Mouse (Mus musculus) layer of hippocampus, adult 9-10 months (tissue): ENCODE measurements around the gene Nelfa.
A peak's percentile ranks its signal among the peaks of the same experiment; 100 is the strongest.
"Not testable (repeated sequence)": the region's sequence is repeated elsewhere in the genome, so short reads cannot be mapped to it uniquely, and the experiment has no call there.

Source experiments
- DNase-seq: peaks from one replicate; pipeline ENCODE4 v3.0.0; 2022; ENCODE audit warnings: low spot score

The Nelfa gene

DNA sequence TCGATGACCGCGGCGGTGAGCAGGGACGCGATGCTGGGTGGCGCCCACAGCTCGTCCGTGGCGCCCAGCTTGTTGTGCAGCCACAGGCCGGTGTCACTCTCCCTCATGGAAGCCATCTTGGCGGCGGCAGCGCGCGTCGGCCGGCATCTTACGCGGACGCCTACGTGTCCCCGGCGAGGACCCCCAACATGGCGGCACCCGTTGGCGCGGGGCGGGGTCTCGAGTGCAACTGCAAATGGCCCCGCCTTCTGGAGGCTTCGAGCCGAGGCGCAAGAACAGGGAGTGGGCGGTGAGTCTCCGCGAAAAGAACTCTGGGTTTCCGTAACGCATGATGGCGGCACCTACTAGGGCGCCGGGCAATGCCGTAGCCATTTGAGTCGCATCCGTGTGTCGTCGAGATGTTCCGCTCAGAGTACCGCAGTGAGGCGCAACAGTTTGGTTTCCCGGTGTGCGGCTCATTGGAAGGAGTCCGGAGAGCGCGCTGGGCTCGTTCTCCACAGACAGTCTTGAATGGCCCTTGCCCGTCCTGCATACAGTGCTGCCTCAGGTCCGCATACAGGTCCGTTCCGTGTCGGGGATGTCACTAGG lies at the start of gene Nelfa:
Gene Nelfa, minus strand, starts transcription at position 294 of the 588 bp plus-strand sequence.
- DNase-seq = peak; percentile 98

DNA sequence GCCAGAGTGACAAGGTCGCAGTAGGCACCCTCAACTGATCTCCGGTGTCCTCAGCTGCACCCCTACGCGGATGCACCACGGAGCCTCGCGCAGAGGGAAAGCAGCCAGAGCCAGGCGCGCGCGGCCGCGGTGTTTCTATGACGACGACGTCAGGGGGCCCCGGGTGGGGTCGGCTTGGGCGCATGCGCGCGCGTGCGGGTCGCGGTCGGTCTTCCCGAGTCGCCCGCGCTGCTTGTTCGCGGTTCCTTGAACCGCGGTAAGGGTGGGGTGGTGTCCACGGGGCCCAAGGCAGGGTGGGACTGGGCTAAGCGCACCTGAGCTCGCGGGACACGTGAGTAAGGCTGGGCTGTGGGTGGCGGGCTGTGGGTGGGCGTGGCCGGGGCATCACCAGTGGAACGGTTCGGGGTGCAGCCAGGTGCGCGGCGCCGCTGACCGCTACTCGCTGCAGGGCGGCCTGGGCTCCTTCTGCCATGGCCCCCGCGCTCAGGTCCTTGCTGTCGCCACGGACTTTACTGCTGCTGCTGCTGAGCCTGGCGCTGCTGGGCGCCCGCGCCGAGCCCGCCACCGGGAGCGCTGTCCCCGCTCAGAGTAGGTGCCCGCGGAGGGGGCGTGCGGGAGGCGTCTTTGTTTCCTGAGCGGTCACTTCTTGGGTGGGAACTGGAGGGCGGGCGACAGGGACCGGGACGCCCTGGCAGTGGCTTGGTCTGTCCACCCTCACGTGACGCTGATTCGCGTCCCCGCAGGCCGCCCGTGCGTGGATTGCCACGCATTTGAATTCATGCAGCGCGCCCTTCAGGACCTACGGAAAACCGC lies 47.3 kb upstream of the Nelfa start, which contains the start of gene Gm1673:
Gene Gm1673, plus strand, starts transcription at position 125 of the 813 bp plus-strand sequence.
- DNase-seq = no peak

DNA sequence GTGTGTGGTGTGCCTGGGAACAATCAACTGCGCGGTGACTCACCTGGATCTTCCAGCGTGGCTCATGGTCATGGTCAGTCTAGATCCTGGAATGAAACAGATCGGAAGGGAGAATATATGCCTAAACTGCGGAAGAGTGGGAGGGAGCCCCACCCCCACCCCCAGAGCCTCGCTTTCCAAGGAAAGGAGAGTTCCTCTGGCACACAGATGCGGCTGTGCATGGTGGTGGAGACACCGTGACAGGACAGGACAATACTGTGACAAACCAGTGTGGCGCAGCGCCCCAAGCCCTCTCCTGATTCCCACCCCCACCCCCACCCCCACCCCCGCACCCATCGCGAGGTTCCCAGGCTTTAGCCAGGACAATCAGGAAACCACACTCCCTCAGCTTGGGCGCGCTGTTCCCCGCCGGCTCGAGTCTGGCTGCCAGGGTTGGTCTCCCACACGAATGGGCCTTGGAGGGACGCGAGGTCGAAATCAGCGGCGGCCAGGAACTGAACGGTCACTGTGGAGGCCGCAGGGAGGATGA lies 46.6 kb upstream of the Nelfa start:
- no peak for DNase-seq

DNA sequence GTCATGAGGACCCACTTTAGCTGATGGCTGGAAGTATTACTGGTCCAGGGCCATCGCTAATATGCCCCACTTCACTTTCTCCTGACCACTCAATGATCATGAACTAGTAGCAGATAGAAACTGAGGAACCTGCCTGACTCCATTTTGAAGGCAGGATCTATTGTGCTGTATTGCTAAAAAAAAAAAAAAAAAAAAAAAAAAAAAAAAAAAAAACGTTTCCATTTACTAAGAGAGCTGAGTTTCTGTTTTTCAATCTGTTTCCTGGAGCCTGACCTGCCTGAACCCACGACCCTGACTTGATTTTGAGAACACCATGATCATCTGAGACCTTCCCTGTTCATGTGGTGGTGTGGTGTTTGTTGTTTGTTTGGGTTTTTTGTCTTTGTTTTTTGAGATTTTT lies 40.1 kb upstream of the Nelfa start:
- no peak for DNase-seq

DNA sequence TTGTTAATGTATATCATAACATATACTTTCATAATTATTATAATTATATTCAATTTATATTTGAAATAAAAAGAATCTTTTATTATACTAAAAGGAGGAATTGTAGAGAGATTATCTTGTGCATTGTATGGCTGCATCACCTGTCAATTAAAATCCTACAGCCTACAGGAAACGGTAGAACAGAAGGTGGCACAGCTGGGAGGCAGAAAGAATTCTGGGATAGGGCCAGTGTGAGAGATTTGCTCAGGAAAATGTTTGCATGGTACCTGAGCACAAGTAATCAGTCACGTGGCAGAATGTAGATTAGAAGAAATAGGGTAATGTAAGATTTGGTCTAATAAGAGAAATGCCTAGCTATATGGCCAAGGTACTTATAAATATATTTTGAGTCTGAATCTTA lies 38.5 kb upstream of the Nelfa start:
- DNase-seq = no peak

DNA sequence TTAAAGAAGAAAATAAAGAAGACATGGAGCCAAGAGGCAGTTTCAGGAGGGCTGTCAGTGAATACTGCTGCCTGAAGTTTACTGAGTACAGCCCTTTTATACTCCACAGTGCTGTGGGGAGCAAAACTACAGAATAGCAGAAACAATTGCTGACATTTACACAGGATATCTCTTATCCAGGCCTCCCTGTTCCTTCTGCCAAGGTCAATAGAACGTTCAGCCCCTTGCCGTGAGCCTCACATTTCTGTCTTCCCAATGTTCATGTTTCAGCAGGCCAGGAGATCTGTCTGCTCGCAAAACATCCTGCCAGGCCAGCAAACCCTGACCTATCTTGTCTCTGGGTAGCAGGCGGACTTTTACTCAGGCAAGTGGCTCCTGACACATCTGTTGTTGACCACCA lies 23.2 kb upstream of the Nelfa start:
- no peak for DNase-seq

DNA sequence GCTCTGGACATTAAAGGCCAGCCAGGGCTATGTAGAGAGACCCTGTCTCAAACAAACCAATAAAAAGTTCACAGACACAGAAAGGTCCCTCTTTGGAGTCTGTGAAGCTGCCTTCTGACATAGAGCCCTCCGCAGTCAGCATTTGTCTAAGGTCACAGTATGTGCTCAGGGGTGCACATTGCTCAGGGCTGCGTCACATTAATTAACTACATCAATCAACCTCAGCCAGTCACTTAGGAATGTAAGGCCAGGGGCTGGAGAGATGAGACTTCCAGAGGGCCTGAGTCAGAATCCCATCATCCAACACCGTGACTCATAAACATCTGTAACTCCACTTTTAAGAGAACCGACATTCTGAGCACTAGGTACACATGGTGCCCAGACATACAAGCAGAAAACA lies 19.7 kb upstream of the Nelfa start:
- DNase-seq = no peak

DNA sequence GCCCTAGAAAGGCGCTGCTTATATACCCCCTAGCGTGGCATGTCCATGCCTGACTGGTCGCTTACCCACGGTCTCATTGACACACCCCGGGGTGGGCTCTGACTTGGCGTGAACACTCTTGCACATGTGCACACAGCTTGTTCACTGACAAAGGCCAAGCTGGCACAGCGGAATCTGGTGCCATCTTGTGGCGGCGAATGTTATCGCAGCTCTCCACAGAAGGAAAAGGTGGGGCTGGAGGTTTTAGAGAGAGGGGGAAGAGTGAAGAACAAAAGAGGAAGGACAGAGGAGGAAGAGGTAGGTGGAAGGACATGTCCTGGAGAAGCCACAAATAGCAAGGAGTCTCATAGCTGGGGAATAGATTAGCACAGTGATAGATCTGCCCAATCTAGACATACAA lies 18.1 kb upstream of the Nelfa start:
- peak; percentile 69 for DNase-seq

DNA sequence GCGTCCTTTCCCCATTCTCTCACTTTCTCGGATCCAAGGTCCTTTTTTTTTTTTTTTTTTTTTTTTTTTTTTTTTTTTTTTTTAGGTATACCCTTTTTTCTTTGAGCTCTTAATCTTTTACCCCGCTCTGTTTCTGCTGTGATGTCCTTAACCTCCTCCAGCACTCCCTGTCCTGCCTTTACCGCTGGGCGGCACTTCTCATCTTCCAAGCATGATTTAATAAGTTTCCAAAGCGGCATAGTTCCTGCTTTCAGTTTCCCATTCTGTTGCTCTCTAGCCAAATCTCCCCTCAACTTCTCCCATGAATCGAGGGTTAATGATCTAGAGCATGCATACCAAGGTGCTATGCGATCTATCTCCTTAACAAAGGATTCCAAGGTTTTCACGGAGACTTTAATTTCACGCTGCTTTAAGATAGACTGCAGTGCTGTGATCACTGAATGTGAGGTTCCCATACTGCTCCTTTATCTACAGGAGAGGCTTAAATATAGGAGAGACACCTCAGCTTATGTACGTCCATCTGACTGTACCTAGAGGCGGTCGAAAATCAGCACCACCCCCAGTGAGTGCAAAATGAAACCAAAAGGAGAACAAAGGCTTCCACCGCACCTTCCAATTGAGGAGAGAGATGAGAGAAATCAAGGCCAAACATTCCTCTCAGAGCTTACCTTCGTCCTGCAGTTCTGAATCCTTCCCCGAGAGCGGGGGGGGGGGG lies 17.4 kb upstream of the Nelfa start:
- DNase-seq = no peak

DNA sequence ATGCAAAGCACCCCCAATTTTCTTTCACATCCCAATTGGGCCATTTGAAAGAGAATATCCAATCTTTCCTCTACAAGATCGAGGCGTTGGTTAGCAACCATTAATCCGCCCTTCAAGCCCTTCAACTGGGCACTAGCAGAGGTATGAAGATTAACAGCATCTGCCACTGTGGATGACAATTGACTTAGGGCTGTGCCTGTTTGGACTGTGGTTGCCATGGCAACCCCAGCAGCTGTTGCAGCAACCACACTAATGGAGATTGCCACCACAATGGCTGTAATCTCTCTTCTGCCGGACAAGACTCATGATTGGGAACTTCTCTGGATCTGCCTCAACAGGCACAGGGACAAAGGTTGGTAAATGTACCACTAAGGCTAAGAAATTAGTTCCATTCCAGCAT lies 12.1 kb upstream of the Nelfa start:
- no peak for DNase-seq

DNA sequence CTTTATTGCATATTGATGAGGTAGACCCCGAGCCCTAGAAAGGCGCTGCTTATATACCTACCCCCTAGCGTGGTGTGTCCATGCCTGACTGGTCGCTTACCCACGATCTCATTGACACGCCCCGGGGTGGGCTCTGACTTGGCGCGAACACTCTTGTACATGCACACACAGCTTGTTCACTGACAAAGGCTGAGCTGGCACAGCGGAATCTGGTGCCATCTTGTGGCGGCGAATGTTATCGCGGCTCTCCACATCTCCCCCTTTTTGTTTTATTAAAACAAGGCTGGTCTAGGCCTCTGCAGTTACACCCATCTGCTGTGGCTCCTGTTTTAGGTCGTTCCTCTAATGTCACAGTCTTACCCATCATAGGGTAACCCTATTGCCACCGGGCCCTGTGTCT lies 10.8 kb upstream of the Nelfa start:
- DNase-seq = not testable (repeated sequence)

DNA sequence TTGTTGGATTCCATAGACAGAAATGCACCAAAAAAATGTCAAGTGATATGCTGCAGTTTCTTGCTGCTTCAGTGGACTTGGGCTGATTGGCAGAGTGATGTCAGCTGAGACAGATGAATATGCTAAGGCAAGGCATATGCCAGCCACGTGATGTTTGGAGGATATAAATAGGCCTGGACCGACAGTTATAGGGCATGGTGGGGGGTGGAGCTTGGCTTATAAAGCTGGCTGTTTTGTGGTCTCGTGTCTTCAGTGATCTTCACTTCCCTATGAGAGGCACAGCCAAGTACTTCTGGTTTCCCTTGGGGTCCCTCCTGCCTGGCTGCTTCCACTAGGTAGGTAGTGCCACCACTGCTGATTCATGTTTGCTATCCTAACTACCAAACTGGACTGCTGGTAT lies 2.2 kb upstream of the Nelfa start:
- no peak for DNase-seq

DNA sequence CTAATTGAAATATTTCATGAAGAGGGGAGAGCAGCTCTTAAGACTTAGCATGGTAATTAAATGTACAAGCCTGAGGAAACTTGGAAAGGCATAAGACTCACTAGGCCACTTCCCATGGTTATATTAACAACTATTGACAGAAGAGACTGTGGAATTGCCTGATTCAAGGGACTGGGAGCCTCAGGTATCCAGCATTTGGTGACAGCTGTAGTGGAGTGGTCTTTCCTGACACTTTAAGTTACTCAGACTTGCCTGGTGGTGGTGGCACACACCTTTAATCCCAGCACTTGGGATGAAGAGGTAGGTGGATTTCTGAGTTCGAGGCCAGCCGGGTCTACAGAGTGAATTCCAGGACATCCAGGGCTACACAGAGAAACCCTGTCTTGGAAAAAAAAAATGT lies 1.0 kb upstream of the Nelfa start:
- no peak for DNase-seq

DNA sequence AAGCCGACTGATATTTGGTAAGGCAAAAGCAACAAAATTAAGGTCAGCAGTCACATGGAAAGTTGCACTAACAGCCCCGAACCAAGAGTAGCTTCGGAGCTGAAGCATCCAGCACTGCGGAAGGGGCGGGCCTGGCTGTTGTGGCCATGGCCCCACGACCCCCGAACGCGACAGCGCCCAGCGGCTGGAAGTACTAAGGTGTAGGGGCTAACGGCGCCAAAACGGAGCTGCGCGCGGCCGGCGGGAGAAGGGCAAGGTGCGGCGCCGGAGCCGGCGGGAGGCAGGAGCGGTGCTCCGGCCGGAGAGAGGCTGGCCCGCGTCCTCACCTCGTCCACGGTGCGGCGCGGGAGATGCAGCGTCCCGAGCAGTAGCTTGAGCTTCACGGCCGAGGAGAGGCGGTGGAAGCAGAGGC lies 507 bp downstream of the Nelfa start:
- DNase-seq = no peak

DNA sequence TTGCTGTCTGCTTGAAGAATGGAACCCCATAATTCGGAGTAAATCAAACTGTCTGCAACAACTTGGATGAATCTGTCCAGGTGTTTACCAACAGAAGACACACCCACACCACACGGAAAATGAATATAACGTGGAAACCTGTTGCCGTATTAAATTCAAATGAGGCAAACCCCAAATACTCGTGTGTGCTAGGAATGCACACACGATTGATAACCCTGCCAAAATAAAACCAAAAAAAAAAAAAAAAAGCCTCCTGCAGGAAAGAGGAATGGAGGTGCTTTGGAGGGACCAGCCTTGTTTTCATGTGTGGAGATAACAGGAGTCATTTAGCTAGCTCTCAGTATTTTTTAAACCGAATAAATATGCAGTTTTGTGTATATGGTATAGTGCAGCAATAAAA lies 1.3 kb downstream of the Nelfa start:
- DNase-seq = no peak

DNA sequence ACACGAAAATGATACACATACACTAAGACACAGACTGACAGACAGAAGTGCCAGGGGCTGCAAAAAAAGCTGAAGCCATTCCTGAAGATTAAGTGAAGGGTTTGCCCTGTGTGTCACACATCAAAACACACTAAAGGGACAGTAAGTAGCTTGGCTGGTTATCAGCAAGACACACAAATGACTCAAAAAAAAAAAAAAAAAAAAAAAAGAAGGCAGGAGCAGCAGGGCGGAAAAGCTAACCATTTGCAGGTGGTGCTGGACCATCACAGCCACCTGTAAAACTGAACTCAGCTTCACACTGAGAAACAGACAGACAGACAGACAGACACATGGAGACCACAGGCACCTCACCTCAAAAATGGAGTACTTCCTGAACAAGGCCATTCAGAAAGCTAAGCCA lies 2.1 kb downstream of the Nelfa start:
- no peak for DNase-seq

DNA sequence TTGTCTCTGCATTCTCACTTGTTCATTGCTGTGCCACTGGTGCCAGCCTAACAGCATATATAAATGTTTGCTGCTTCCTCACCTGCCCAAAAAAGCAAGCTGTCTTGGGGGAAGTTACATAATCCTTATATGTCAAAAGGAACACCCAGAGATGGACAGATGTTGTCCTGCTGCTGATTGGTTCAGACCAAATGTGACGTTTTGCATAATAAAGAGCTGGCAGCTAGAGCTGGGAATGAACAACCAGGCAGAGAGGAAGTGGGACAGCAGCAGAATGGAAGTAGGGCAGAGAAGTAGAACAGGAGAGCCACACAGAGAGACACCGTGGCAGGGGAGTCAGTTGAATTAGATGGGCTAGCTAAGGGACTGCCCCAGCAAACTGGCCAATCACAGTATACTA lies 3.8 kb downstream of the Nelfa start:
- DNase-seq = no peak

DNA sequence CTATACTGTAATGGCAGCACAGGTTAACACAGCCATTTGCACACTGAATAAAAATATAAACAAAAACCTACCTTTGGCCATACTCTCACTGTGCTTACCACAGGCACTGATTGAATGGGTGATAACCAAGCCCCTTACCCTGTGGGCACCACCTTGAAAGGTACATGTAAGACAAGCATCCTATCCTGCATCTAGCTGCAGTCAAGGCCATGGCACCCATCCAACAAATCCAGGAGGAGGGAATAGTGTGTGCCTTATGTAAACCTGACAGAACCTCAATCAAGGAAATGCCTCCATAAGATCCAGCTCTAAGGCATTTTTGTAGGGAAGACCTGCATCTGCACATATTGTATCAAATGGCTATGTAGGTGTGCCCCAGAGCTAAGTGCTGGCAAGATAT lies 10.0 kb downstream of the Nelfa start:
- no peak for DNase-seq

DNA sequence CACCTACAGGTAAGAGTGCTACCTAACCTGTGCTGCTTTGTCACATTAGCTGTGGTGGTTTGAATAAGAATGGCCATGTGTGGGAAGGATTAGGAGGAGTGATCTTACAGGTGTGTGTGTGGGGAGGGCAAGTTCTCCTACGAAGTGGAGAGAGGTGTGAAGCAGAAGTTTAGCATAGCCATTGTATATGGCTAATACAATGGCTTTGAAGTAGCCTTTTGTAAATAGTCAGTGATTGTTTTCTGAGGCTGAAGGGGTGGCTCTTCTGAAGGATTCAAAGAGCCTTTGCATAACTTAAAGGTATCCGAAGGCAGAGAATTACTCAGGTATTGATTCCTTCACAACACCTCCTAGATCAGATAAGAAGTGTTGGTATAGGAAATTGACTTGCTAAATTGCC lies 13.6 kb downstream of the Nelfa start:
- no peak for DNase-seq

DNA sequence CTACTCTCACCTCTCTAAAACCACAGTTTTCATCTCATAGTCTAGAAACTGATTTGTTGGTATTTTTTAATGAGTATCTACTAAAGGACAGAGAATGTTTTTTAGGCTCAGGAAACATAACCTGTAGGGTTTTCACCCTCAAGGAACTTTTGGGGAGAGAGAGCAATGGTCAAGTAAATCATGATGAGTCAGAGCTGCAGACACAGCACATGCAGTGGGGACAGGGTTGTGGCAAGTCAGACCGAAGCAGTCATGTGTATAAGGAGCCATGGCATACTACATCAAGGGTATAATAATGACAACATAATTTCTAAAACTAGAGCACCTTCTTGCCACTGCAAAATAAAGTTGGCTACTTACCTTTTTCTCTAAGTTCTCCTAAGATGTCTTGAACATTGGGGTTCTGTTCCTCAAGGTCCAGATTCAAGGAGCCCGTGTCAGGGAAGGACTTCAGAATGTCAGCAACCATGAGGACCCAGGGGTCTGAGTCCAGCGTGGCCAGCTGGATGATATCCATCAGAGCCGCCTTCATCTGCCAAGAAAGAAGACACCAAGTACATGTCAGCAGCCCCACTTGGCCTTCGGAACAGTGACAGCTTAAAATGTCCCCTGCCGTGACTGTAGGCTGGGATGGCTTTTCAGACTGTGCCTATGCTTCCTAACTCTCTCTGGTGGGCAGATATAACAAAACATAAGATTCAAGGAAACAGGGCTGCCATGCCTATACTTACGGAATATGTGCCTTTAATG lies 14.6 kb downstream of the Nelfa start:
- DNase-seq = no peak

DNA sequence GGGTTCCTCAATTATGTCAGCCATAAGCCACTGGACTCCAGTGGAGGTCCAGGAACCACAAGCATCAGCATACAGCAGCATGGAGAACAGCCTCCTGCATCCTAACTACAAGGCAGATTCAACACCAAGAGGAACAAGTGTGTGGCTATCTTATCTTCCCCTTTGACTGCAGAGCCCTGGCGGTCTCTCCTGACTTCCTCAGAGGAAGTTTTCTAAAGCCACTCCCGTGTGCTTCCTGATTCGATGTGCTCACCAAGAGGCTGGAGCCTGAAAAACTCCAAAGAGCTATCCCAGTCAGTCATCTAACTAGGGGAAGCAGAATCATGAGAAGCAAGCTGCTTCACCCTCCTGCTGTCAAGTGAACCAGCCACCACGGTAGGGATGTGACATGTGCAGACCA lies 15.3 kb downstream of the Nelfa start:
- DNase-seq = no peak

DNA sequence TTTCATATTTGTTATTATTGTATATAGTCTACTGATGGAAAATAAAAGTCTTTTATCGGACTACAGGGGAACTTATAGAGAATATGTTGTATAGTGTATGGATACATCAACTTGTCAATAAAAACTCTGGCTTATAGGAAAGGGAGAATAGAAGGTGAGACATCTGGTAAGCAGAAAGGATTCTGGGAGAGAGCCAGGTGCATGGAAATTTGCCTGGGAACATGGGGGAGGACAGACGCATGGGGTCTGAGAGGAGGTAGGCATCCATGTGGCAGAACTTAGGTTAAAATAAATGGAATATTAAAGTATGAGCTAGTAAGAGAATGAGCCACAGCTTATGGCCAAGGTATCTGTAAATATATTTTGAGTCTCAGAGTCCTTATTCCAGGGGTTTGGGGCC lies 16.2 kb downstream of the Nelfa start:
- no peak for DNase-seq
